Mouse (Mus musculus) bone marrow macrophage, adult 2 months (primary cell): Measurements from ENCODE around the gene Cdh4. TPM values are rescaled to one million over a fixed set of nuclear protein-coding genes. Genes with fewer than 3 reads are reported as not detected.

ENCODE experiments used
- H3K27ac ChIP-seq: 2 replicates; pipeline ENCODE4 v1.5.1; 2012; ENCODE audit warnings: low read depth, low read length; ENCODE audit not compliant: insufficient read depth
- H3K4me1 ChIP-seq: 2 replicates; pipeline ENCODE4 v1.6.1; 2012; ENCODE audit warnings: low read length; ENCODE audit not compliant: control insufficient read depth, insufficient read depth
- H3K4me3 ChIP-seq: 2 replicates; pipeline ENCODE4 v1.5.1; 2012; ENCODE audit warnings: mild to moderate bottlenecking, low read length, moderate library complexity; ENCODE audit not compliant: insufficient read depth
- CTCF ChIP-seq: IDR thresholded peaks from 2 replicates; pipeline ENCODE4 v1.5.1; 2012; ENCODE audit warnings: low read depth, mild to moderate bottlenecking, low read length, moderate library complexity
- POLR2A ChIP-seq: IDR thresholded peaks from 2 replicates; pipeline ENCODE4 v1.6.1; 2012; ENCODE audit warnings: mild to moderate bottlenecking, low read depth, low read length, borderline replicate concordance
- polyA plus RNA-seq: library from polyadenylated mRNA; stranded (reverse); fragments of >200 nt; gene quantifications from 2 replicates; pipeline ENCODE4 v1.2.4, GENCODE M21; 2012; ENCODE audit not compliant: missing spikeins, insufficient read depth, insufficient read length

The Cdh4 gene
- polyA plus RNA-seq, 1 experiment = not detected

- no peaks in the 10 kb centered on the region for H3K4me1 ChIP-seq
- TF ChIP-seq CTCF = no peak
- no peak overlapping the region for H3K4me3 ChIP-seq
- no peak overlapping the region for H3K27ac ChIP-seq
Observed at GRCm38 (mm10) chr2:179573331-179573730, 131.1 kb downstream of the Cdh4 start.

GRCm38 (mm10) chr2:179573786-179574185 lies 131.6 kb downstream of the Cdh4 start:
- H3K27ac ChIP-seq = no peak overlapping the region
- no peak overlapping the region for H3K4me3 ChIP-seq
- H3K4me1 ChIP-seq = no peaks in the 10 kb centered on the region
- TF ChIP-seq CTCF = no peak
- TF ChIP-seq POLR2A = no peak

- TF ChIP-seq CTCF (no peak), POLR2A (no peak)
- H3K27ac ChIP-seq = no peak overlapping the region
- no peaks in the 10 kb centered on the region for H3K4me1 ChIP-seq
- no peak overlapping the region for H3K4me3 ChIP-seq
Observed at GRCm38 (mm10) chr2:179575585-179575984, 133.4 kb downstream of the Cdh4 start.

DNA sequence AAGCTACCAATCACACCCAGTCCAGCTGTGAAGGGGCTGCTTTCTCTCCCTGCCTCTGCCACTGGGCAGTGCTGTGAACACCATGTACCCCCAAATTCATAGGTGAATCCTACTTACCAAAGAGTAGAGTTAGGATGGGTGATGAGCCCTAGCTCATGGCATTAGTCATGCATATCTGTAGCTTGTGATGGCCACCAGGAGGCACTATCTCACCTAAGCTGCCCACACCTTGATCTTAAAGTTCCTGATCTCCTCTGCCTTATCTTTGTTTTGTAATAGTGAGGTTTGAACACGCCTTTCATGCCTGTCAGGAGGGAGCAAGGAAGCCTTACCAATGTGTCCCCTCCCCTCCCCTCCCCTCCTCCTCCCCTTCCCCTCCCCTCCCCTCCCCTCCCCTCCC lies 134.0 kb downstream of the Cdh4 start:
- TF ChIP-seq CTCF = no peak
- no peak for TF ChIP-seq POLR2A
- H3K4me1 ChIP-seq = no peaks in the 10 kb centered on the region
- H3K27ac ChIP-seq = no peak overlapping the region
- H3K4me3 ChIP-seq = no peak overlapping the region

DNA sequence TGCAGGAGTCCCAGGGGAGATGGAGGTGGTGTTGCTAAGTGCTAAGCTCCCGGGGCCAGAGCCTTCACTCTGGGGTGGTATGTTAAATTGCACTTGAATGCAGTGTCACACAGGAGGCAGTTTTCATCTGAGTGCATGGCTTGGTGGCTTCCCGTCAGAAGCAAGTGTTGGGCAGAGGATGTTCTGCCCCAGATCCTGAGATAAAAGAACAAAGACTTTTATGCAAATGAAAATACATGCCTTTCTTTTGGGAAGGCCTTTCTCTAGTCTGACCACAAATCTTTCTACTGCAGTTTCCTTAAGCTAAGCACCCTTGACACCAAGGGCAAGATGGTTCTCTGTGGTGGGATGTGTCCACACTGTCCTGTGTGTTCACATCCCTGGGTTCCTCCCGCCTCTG lies 136.1 kb downstream of the Cdh4 start:
- Histone ChIP-seq H3K27ac (no peak overlapping the region), H3K4me3 (no peak overlapping the region), H3K4me1 (no peaks in the 10 kb centered on the region)
- no peak for TF ChIP-seq CTCF
- no peak for TF ChIP-seq POLR2A

GRCm38 (mm10) chr2:179578842-179579241 lies 136.6 kb downstream of the Cdh4 start:
- TF ChIP-seq POLR2A (no peak), CTCF (no peak)
- H3K4me3 ChIP-seq = no peak overlapping the region
- H3K27ac ChIP-seq = no peak overlapping the region
- H3K4me1 ChIP-seq = no peaks in the 10 kb centered on the region

GRCm38 (mm10) chr2:179580415-179580814 lies 138.2 kb downstream of the Cdh4 start:
- Histone ChIP-seq H3K4me3 (no peak overlapping the region), H3K27ac (no peak overlapping the region), H3K4me1 (no peaks in the 10 kb centered on the region)
- no peak for TF ChIP-seq CTCF
- TF ChIP-seq POLR2A = no peak

DNA sequence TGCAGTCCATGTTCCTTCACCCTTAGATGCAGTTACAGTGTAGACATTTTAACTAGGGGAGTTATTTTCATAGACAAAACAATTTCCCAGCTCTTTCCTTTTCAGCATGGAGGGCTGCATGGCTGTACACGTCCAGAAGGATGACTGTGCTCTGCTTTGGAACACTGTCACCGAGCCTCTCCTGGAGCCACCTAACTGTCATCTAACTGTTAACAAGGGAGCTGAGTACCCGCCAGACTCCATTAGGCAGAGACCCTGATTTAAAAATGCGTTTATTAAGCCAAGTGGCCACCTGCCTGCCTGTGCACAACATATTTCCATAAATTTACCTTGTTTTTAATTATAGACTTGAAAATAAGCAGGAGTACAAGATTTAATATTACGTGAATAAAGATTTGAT lies 138.8 kb downstream of the Cdh4 start:
- H3K27ac ChIP-seq = no peak overlapping the region
- TF ChIP-seq CTCF (no peak), POLR2A (no peak)
- H3K4me3 ChIP-seq = no peak overlapping the region
- H3K4me1 ChIP-seq = no peaks in the 10 kb centered on the region

GRCm38 (mm10) chr2:179582966-179583365 lies 140.7 kb downstream of the Cdh4 start:
- Histone ChIP-seq H3K4me1 (no peaks in the 10 kb centered on the region), H3K27ac (no peak overlapping the region), H3K4me3 (no peak overlapping the region)
- TF ChIP-seq CTCF = no peak
- TF ChIP-seq POLR2A = no peak

DNA sequence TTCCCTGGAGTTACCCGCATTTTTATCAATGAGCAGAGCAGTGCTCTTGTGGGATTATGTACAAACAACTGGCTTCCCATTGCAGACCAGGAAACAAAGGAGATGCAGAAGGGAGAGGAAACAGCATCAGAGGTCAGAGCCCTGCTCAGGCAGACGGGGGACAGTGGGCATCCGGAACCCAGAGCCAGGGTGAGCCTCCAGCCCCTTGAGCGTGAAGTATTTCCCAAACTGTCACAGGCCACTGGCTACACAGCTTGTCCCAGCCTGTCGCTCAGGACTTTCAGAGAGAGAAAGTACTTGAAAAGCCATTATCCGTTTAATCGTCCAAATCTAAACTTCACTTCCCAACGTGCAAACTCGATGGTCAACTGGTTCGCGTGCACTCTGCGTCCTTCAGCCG lies 142.4 kb downstream of the Cdh4 start:
- no peaks in the 10 kb centered on the region for H3K4me1 ChIP-seq
- no peak overlapping the region for H3K4me3 ChIP-seq
- no peak overlapping the region for H3K27ac ChIP-seq
- TF ChIP-seq CTCF = no peak
- no peak for TF ChIP-seq POLR2A

- Histone ChIP-seq H3K4me3 (no peak overlapping the region), H3K4me1 (no peaks in the 10 kb centered on the region), H3K27ac (no peak overlapping the region)
- no peak for TF ChIP-seq POLR2A
Observed at GRCm38 (mm10) chr2:179586436-179586835, 144.2 kb downstream of the Cdh4 start.
